Mouse (Mus musculus): ENCODE measurements around the gene Zbtb44. TPM values are rescaled to one million over a fixed set of nuclear protein-coding genes. Genes with fewer than 3 reads are reported as not detected.
A peak's percentile ranks its signal among the peaks of the same experiment; 100 is the strongest.

Zbtb44 gene
- polyA plus RNA-seq (2012; rRNA removed): 3.4 and 4.6 TPM in 2 replicates

GRCm38 (mm10) chr9:31030532-31031413 is at the start of gene Zbtb44:
Gene Zbtb44, plus strand, starts transcription at chr9:31030644.
- WGBS: under 1% methylated on average over 62 of the region's 79 CpGs
- DNase-seq (ENCODE audit: low read depth, low spot score): peak; percentile 39

- 76% methylated on average over 6 of the region's 6 CpGs for WGBS
- no peak for DNase-seq (ENCODE audit: low read depth, low spot score)
These were observed 44.7 kb upstream of the Zbtb44 start for GRCm38 (mm10) chr9:30985782-30986181.

GRCm38 (mm10) chr9:30993106-30993505 is 37.3 kb upstream of the Zbtb44 start:
- no peak for DNase-seq (ENCODE audit: low read depth, low spot score)
- WGBS: 85% methylated on average over 5 of the region's 5 CpGs

GRCm38 (mm10) chr9:30996590-30997562 is 33.6 kb upstream of the Zbtb44 start:
- no peak for DNase-seq (ENCODE audit: low read depth, low spot score)
- WGBS: 70% methylated on average over 12 of the region's 12 CpGs

- DNase-seq (ENCODE audit: low read depth, low spot score): no peak
- whole genome bisulfite sequencing: 73% methylated on average over 10 of the region's 10 CpGs
These were observed 29.8 kb upstream of the Zbtb44 start for GRCm38 (mm10) chr9:31000641-31001040.

- WGBS: 84% methylated on average over 4 of the region's 4 CpGs
- DNase-seq (ENCODE audit: low read depth, low spot score): no peak
These were observed 27.9 kb upstream of the Zbtb44 start for GRCm38 (mm10) chr9:31002528-31002927.

- no peak for DNase-seq (ENCODE audit: low read depth, low spot score)
- WGBS: 90% methylated on average over 2 of the region's 2 CpGs
These were observed 21.1 kb upstream of the Zbtb44 start for GRCm38 (mm10) chr9:31009334-31009733.

GRCm38 (mm10) chr9:31010040-31010439 is 20.4 kb upstream of the Zbtb44 start:
- no peak for DNase-seq (ENCODE audit: low read depth, low spot score)
- WGBS: 50% methylated on average over 3 of the region's 3 CpGs

GRCm38 (mm10) chr9:31010749-31011148 is 19.7 kb upstream of the Zbtb44 start:
- no peak for DNase-seq (ENCODE audit: low read depth, low spot score)
- WGBS: 78% methylated on average over 3 of the region's 3 CpGs

GRCm38 (mm10) chr9:31011533-31011932 is 18.9 kb upstream of the Zbtb44 start:
- WGBS: 65% methylated on average over 1 of the region's 1 CpGs
- no peak for DNase-seq (ENCODE audit: low read depth, low spot score)

- 84% methylated on average over 4 of the region's 4 CpGs for WGBS
- DNase-seq (ENCODE audit: low read depth, low spot score): no peak
These were observed 17.8 kb upstream of the Zbtb44 start for GRCm38 (mm10) chr9:31012674-31013073.

GRCm38 (mm10) chr9:31013415-31013814 is 17.0 kb upstream of the Zbtb44 start:
- no peak for DNase-seq (ENCODE audit: low read depth, low spot score)

GRCm38 (mm10) chr9:31017616-31018015 is 12.8 kb upstream of the Zbtb44 start:
- no peak for DNase-seq (ENCODE audit: low read depth, low spot score)
- 73% methylated on average over 4 of the region's 4 CpGs for WGBS

More at GRCm38 (mm10) chr9:31013415-31013814, 17.0 kb upstream of the Zbtb44 start:
- WGBS: 46% methylated on average over 4 of the region's 4 CpGs

- WGBS: 67% methylated on average over 3 of the region's 3 CpGs
- no peak for DNase-seq (ENCODE audit: low read depth, low spot score)
These were observed 12.3 kb upstream of the Zbtb44 start for GRCm38 (mm10) chr9:31018158-31018557.

GRCm38 (mm10) chr9:31018705-31019104 is 11.7 kb upstream of the Zbtb44 start:
- no peak for DNase-seq (ENCODE audit: low read depth, low spot score)

- 50% methylated on average over 4 of the region's 4 CpGs for WGBS
- DNase-seq (ENCODE audit: low read depth, low spot score): no peak
These were observed 2.2 kb upstream of the Zbtb44 start for GRCm38 (mm10) chr9:31028251-31028650.

GRCm38 (mm10) chr9:31029751-31030511 is 513 bp upstream of the Zbtb44 start:
- DNase-seq (ENCODE audit: low read depth, low spot score): peak; percentile 59
- under 1% methylated on average over 43 of the region's 57 CpGs for WGBS

GRCm38 (mm10) chr9:31031414-31031843 is 985 bp downstream of the Zbtb44 start:
- no peak for DNase-seq (ENCODE audit: low read depth, low spot score)
- 9% methylated on average over 8 of the region's 8 CpGs for WGBS

GRCm38 (mm10) chr9:31032546-31032945 is 2.1 kb downstream of the Zbtb44 start:
- DNase-seq (ENCODE audit: low read depth, low spot score): no peak

- 77% methylated on average over 5 of the region's 5 CpGs for WGBS
- DNase-seq (ENCODE audit: low read depth, low spot score): peak; percentile 25
These were observed 19.8 kb downstream of the Zbtb44 start for GRCm38 (mm10) chr9:31050208-31050607.

All from large intestine, adult 2 months (tissue).